Mouse (Mus musculus) embryo, embryonic 11 days (tissue): ENCODE measurements around the gene Map7d1.
"Not testable (repeated sequence)": the region's sequence is repeated elsewhere in the genome, so short reads cannot be mapped to it uniquely, and the experiment has no call there.

Experiments
- DNase-seq: peaks from one replicate; pipeline ENCODE4 v3.0.0-alpha.2; 2015

Map7d1 gene

GRCm38 (mm10) chr4:126239862-126240475 lies 16.2 kb downstream of the Map7d1 start:
- no peak for DNase-seq

GRCm38 (mm10) chr4:126237721-126238242 lies 18.4 kb downstream of the Map7d1 start:
- no peak for DNase-seq

GRCm38 (mm10) chr4:126236467-126237280 lies 19.5 kb downstream of the Map7d1 start:
- no peak for DNase-seq

- no peak for DNase-seq
Observed at GRCm38 (mm10) chr4:126235191-126235590, 21.0 kb downstream of the Map7d1 start.

GRCm38 (mm10) chr4:126234496-126235175 lies 21.5 kb downstream of the Map7d1 start:
- DNase-seq: no peak

- no peak for DNase-seq
Observed at GRCm38 (mm10) chr4:126233676-126234308, 22.4 kb downstream of the Map7d1 start.

- DNase-seq: no peak
Observed at GRCm38 (mm10) chr4:126229900-126230299, 26.2 kb downstream of the Map7d1 start.

GRCm38 (mm10) chr4:126228144-126228543 lies 28.0 kb downstream of the Map7d1 start:
- DNase-seq: no peak

- DNase-seq: peak; percentile 95
Observed at GRCm38 (mm10) chr4:126227077-126227761, 28.9 kb downstream of the Map7d1 start.

- no peak for DNase-seq
Observed at GRCm38 (mm10) chr4:126226640-126227039, 29.5 kb downstream of the Map7d1 start.

GRCm38 (mm10) chr4:126222631-126223030 lies 33.5 kb downstream of the Map7d1 start:
- DNase-seq: no peak

- no peak for DNase-seq
Observed at GRCm38 (mm10) chr4:126220045-126220444, 36.1 kb downstream of the Map7d1 start.

GRCm38 (mm10) chr4:126219540-126219939 lies 36.6 kb downstream of the Map7d1 start:
- DNase-seq: not testable (repeated sequence)

GRCm38 (mm10) chr4:126217771-126218170 lies 38.4 kb downstream of the Map7d1 start:
- no peak for DNase-seq

GRCm38 (mm10) chr4:126207081-126207480 lies 49.1 kb downstream of the Map7d1 start:
- no peak for DNase-seq

GRCm38 (mm10) chr4:126205386-126205785 lies 50.8 kb downstream of the Map7d1 start:
- DNase-seq: no peak

- no peak for DNase-seq
Observed at GRCm38 (mm10) chr4:126204661-126205230, 51.4 kb downstream of the Map7d1 start.

GRCm38 (mm10) chr4:126204016-126204415 lies 52.1 kb downstream of the Map7d1 start:
- no peak for DNase-seq

GRCm38 (mm10) chr4:126203336-126203895 lies 52.7 kb downstream of the Map7d1 start:
- DNase-seq: no peak

- peak; percentile 100 for DNase-seq
Observed at GRCm38 (mm10) chr4:126202303-126203181, 53.6 kb downstream of the Map7d1 start, which contains the start of gene Thrap3. Gene Thrap3 (minus strand): TSS chr4:126202760.
